Mouse (Mus musculus): Measurements from ENCODE around the gene Mau2. TPM values are rescaled to one million over a fixed set of nuclear protein-coding genes. Genes with fewer than 3 reads are reported as not detected.

The Mau2 gene
- polyA plus RNA-seq, 1 experiment from 2014 or later: 44.8 TPM

Other genes starting within 250 kb of the Mau2 start
- 4.4 and 4.6 TPM in 2 replicates for gene Gmip, start 234.1 kb downstream of the Mau2 start, polyA plus RNA-seq (2014; fragmentation: Nextera tagmentation; extraction: Ambion mirVana)
- gene Lpar2, start 220.3 kb downstream of the Mau2 start, polyA plus RNA-seq (2014; fragmentation: Nextera tagmentation; extraction: Ambion mirVana): 1.8 and 2.1 TPM in 2 replicates
- 13.8 and 14.9 TPM in 2 replicates for gene Pbx4, start 210.2 kb downstream of the Mau2 start, polyA plus RNA-seq (2014; fragmentation: Nextera tagmentation; extraction: Ambion mirVana)
- 0.32 and 0.66 TPM in 2 replicates for gene Cilp2, start 155.0 kb downstream of the Mau2 start, polyA plus RNA-seq (2014; fragmentation: Nextera tagmentation; extraction: Ambion mirVana)
- gene Tssk6, start 140.6 kb downstream of the Mau2 start, polyA plus RNA-seq (2014; fragmentation: Nextera tagmentation; extraction: Ambion mirVana): 3.2 and 3.7 TPM in 2 replicates
- 158 and 165 TPM in 2 replicates for gene Ndufa13, start 140.2 kb downstream of the Mau2 start, polyA plus RNA-seq (2014; fragmentation: Nextera tagmentation; extraction: Ambion mirVana)
- gene Yjefn3, start 140.0 kb downstream of the Mau2 start, polyA plus RNA-seq (2014; fragmentation: Nextera tagmentation; extraction: Ambion mirVana): 3.6 TPM in 2 replicates
- 64.4 and 78.8 TPM in 2 replicates for gene Gatad2a, start 46.4 kb downstream of the Mau2 start, polyA plus RNA-seq (2014; fragmentation: Nextera tagmentation; extraction: Ambion mirVana)
- 29.1 and 32.1 TPM in 2 replicates for gene Sugp1, start 79 bp upstream of the Mau2 start, polyA plus RNA-seq (2014; fragmentation: Nextera tagmentation; extraction: Ambion mirVana)
- gene Tm6sf2, start 30.2 kb upstream of the Mau2 start, polyA plus RNA-seq (2014; fragmentation: Nextera tagmentation; extraction: Ambion mirVana): 0.34 and 0.72 TPM in 2 replicates
- gene Hapln4, start 40.7 kb upstream of the Mau2 start, polyA plus RNA-seq (2014; fragmentation: Nextera tagmentation; extraction: Ambion mirVana): 0.07 TPM in 1 of 2 replicates, not detected in the other
- gene Ncan, start 78.1 kb upstream of the Mau2 start, polyA plus RNA-seq (2014; fragmentation: Nextera tagmentation; extraction: Ambion mirVana): 6.4 and 7.3 TPM in 2 replicates
- 19.2 and 19.5 TPM in 2 replicates for gene Nr2c2ap, start 88.6 kb upstream of the Mau2 start, polyA plus RNA-seq (2014; fragmentation: Nextera tagmentation; extraction: Ambion mirVana)
- 17.0 and 18.3 TPM in 2 replicates for gene Rfxank, start 96.4 kb upstream of the Mau2 start, polyA plus RNA-seq (2014; fragmentation: Nextera tagmentation; extraction: Ambion mirVana)
- 40.4 and 46.6 TPM in 2 replicates for gene Borcs8, start 96.8 kb upstream of the Mau2 start, polyA plus RNA-seq (2014; fragmentation: Nextera tagmentation; extraction: Ambion mirVana)
- 0.45 and 0.64 TPM in 2 replicates for gene Mef2b, start 97.0 kb upstream of the Mau2 start, polyA plus RNA-seq (2014; fragmentation: Nextera tagmentation; extraction: Ambion mirVana)
- gene Tmem161a, start 129.6 kb upstream of the Mau2 start, polyA plus RNA-seq (2014; fragmentation: Nextera tagmentation; extraction: Ambion mirVana): 26.2 and 29.8 TPM in 2 replicates
- gene Slc25a42, start 169.6 kb upstream of the Mau2 start, polyA plus RNA-seq (2014; fragmentation: Nextera tagmentation; extraction: Ambion mirVana): 1.3 and 1.4 TPM in 2 replicates
- gene Sugp2, start 191.5 kb upstream of the Mau2 start, polyA plus RNA-seq (2014; fragmentation: Nextera tagmentation; extraction: Ambion mirVana): 31.4 and 34.0 TPM in 2 replicates
- gene Armc6, start 191.7 kb upstream of the Mau2 start, polyA plus RNA-seq (2014; fragmentation: Nextera tagmentation; extraction: Ambion mirVana): 21.9 and 28.4 TPM in 2 replicates
- gene Homer3, start 240.1 kb upstream of the Mau2 start, polyA plus RNA-seq (2014; fragmentation: Nextera tagmentation; extraction: Ambion mirVana): 48.9 and 52.9 TPM in 2 replicates